Mouse (Mus musculus) intestine, embryonic 14.5 days (tissue): ENCODE data around the gene Rnf222. TPM values are rescaled to one million over a fixed set of nuclear protein-coding genes. Genes with fewer than 3 reads are reported as not detected.

Experiments used
- ATAC-seq: fragments of 200-750 bp; cut with Nextera tagmentation; replicated peaks from 2 replicates; pipeline ENCODE4 v1.8.0; 2017; ENCODE audit warnings: low read depth, moderate number of reproducible peaks, moderate TSS enrichment, moderate library complexity; ENCODE audit not compliant: low FRiP score, low TSS enrichment
- DNase-seq: peaks from one replicate; pipeline ENCODE4 v3.0.0-alpha.2; 2018; ENCODE audit warnings: low spot score
- H3K27ac ChIP-seq: fragments of 300-500 bp; sonication (generic); 2 replicates; pipeline ENCODE4 v1.5.1; 2014; ENCODE audit warnings: low read depth, mild to moderate bottlenecking, control low read depth
- H3K27me3 ChIP-seq: fragments of 300-500 bp; sonication (generic); replicated peaks from 2 replicates; pipeline ENCODE4 v1.6.1; 2014; ENCODE audit warnings: low read length, control low read depth; ENCODE audit not compliant: control insufficient read depth, insufficient read depth
- H3K36me3 ChIP-seq: fragments of 300-500 bp; sonication (generic); 2 replicates; pipeline ENCODE4 v1.6.1; 2014; ENCODE audit warnings: low read length, control low read depth; ENCODE audit not compliant: control insufficient read depth, insufficient read depth
- H3K4me1 ChIP-seq: fragments of 300-500 bp; sonication (generic); replicated peaks from 2 replicates; pipeline ENCODE4 v1.6.1; 2014; ENCODE audit warnings: low read length, control low read depth, mixed read lengths; ENCODE audit not compliant: control insufficient read depth, insufficient read depth
- H3K4me2 ChIP-seq: fragments of 300-500 bp; sonication (generic); 2 replicates; pipeline ENCODE4 v1.6.1; 2014; ENCODE audit warnings: low read length
- H3K4me3 ChIP-seq: fragments of 300-500 bp; sonication (generic); 2 replicates; pipeline ENCODE4 v1.5.1; 2014; ENCODE audit warnings: low read depth, low read length, control low read depth, mixed read lengths
- H3K9ac ChIP-seq: fragments of 300-500 bp; sonication (generic); 2 replicates; pipeline ENCODE4 v1.6.1; 2014; ENCODE audit warnings: mild to moderate bottlenecking, low read length
- H3K9me3 ChIP-seq: fragments of 300-500 bp; sonication (generic); 2 replicates; pipeline ENCODE4 v1.6.1; 2016; ENCODE audit warnings: low read length, control low read depth; ENCODE audit not compliant: control insufficient read depth
- WGBS: fragments of 180-500 bp; shearing (Covaris S2); extraction: QIAGEN DNeasy Blood & Tissue Kit; methylation state at CpG from one replicate; pipeline ENCODE4 v1.1.7; 2014; 5-methylcytosine and 5-hydroxymethylcytosine counted together
- polyA plus RNA-seq: library from polyadenylated mRNA; unstranded; fragments of >200 nt; fragmentation: Nextera tagmentation; extraction: Ambion mirVana; gene quantifications from 2 replicates; pipeline ENCODE4 v1.2.1, GENCODE M21; 2014

The Rnf222 gene
- polyA plus RNA-seq, 1 experiment from 2014 or later = 0.11 TPM

- no peak overlapping the region for H3K4me3 ChIP-seq
- WGBS = 21% methylated on average over 14 of the region's 14 CpGs
- no peak overlapping the region for H3K9ac ChIP-seq
- no peaks in the 10 kb centered on the region for H3K36me3 ChIP-seq
- ATAC-seq (no peak), DNase-seq (no peak)
- no peaks in the 10 kb centered on the region for H3K9me3 ChIP-seq
- H3K4me2 ChIP-seq = no peak overlapping the region
- H3K27ac ChIP-seq = no peak overlapping the region
- no peaks in the 10 kb centered on the region for H3K27me3 ChIP-seq
- no peaks in the 10 kb centered on the region for H3K4me1 ChIP-seq
Measured at GRCm38 (mm10) chr11:68882107-68882506, 6.2 kb upstream of the Rnf222 start.

- Histone ChIP-seq H3K9ac (no peak overlapping the region), H3K27me3 (no peaks in the 10 kb centered on the region), H3K9me3 (no peaks in the 10 kb centered on the region), H3K4me1 (no peaks in the 10 kb centered on the region), H3K36me3 (no peaks in the 10 kb centered on the region), H3K4me3 (no peak overlapping the region), H3K27ac (no peak overlapping the region), H3K4me2 (no peak overlapping the region)
- 78% methylated on average over 2 of the region's 2 CpGs for WGBS
- ATAC-seq = no peak
- no peak for DNase-seq
Measured at GRCm38 (mm10) chr11:68883843-68884242, 4.5 kb upstream of the Rnf222 start.

GRCm38 (mm10) chr11:68884368-68884767, 4.0 kb upstream of the Rnf222 start:
- H3K27ac ChIP-seq = no peak overlapping the region
- H3K4me1 ChIP-seq = no peaks in the 10 kb centered on the region
- no peaks in the 10 kb centered on the region for H3K27me3 ChIP-seq
- no peak overlapping the region for H3K4me2 ChIP-seq
- 69% methylated on average over 5 of the region's 5 CpGs for WGBS
- H3K9me3 ChIP-seq = no peaks in the 10 kb centered on the region
- DNase-seq = no peak
- no peak for ATAC-seq
- H3K4me3 ChIP-seq = no peak overlapping the region
- H3K36me3 ChIP-seq = no peaks in the 10 kb centered on the region
- no peak overlapping the region for H3K9ac ChIP-seq

GRCm38 (mm10) chr11:68886091-68886490, 2.3 kb upstream of the Rnf222 start:
- Histone ChIP-seq H3K36me3 (no peaks in the 10 kb centered on the region), H3K27me3 (no peaks in the 10 kb centered on the region), H3K27ac (no peak overlapping the region), H3K4me1 (no peaks in the 10 kb centered on the region), H3K9ac (no peak overlapping the region), H3K4me3 (no peak overlapping the region), H3K9me3 (no peaks in the 10 kb centered on the region), H3K4me2 (no peak overlapping the region)
- WGBS = 79% methylated on average over 5 of the region's 5 CpGs
- DNase-seq (no peak), ATAC-seq (no peak)

GRCm38 (mm10) chr11:68888653-68889052, 300 bp downstream of the Rnf222 start:
- no peaks in the 10 kb centered on the region for H3K4me1 ChIP-seq
- no peak overlapping the region for H3K9ac ChIP-seq
- H3K9me3 ChIP-seq = no peaks in the 10 kb centered on the region
- no peaks in the 10 kb centered on the region for H3K36me3 ChIP-seq
- 69% methylated on average over 2 of the region's 2 CpGs for WGBS
- DNase-seq = no peak
- ATAC-seq = no peak
- H3K4me2 ChIP-seq = no peak overlapping the region
- no peak overlapping the region for H3K4me3 ChIP-seq
- no peak overlapping the region for H3K27ac ChIP-seq
- no peaks in the 10 kb centered on the region for H3K27me3 ChIP-seq

GRCm38 (mm10) chr11:68890625-68891024, 2.3 kb downstream of the Rnf222 start:
- no peak overlapping the region for H3K27ac ChIP-seq
- no peaks in the 10 kb centered on the region for H3K27me3 ChIP-seq
- DNase-seq (no peak), ATAC-seq (no peak)
- H3K4me1 ChIP-seq = no peaks in the 10 kb centered on the region
- no peaks in the 10 kb centered on the region for H3K9me3 ChIP-seq
- WGBS = 40% methylated on average over 2 of the region's 2 CpGs
- H3K4me3 ChIP-seq = no peak overlapping the region
- H3K36me3 ChIP-seq = no peaks in the 10 kb centered on the region
- no peak overlapping the region for H3K9ac ChIP-seq
- H3K4me2 ChIP-seq = no peak overlapping the region

GRCm38 (mm10) chr11:68891823-68892222, 3.5 kb downstream of the Rnf222 start:
- Histone ChIP-seq H3K36me3 (no peaks in the 10 kb centered on the region), H3K27me3 (no peaks in the 10 kb centered on the region), H3K4me3 (no peak overlapping the region), H3K9ac (no peak overlapping the region), H3K4me2 (no peak overlapping the region), H3K27ac (no peak overlapping the region), H3K9me3 (no peaks in the 10 kb centered on the region), H3K4me1 (no peaks in the 10 kb centered on the region)
- DNase-seq (no peak), ATAC-seq (no peak)
- 73% methylated on average over 5 of the region's 5 CpGs for WGBS

GRCm38 (mm10) chr11:68892233-68892832, 4.0 kb downstream of the Rnf222 start:
- ATAC-seq (no peak), DNase-seq (no peak)
- Histone ChIP-seq H3K4me3 (no peak overlapping the region), H3K9ac (no peak overlapping the region), H3K36me3 (no peaks in the 10 kb centered on the region), H3K9me3 (no peaks in the 10 kb centered on the region), H3K27ac (no peak overlapping the region), H3K4me2 (no peak overlapping the region), H3K4me1 (no peaks in the 10 kb centered on the region), H3K27me3 (no peaks in the 10 kb centered on the region)
- 65% methylated on average over 15 of the region's 15 CpGs for WGBS

- ATAC-seq (no peak), DNase-seq (no peak)
- H3K27ac ChIP-seq = no peak overlapping the region
- H3K27me3 ChIP-seq = no peaks in the 10 kb centered on the region
- H3K9me3 ChIP-seq = no peaks in the 10 kb centered on the region
- no peaks in the 10 kb centered on the region for H3K36me3 ChIP-seq
- no peak overlapping the region for H3K4me2 ChIP-seq
- H3K4me3 ChIP-seq = no peak overlapping the region
- WGBS = 68% methylated on average over 12 of the region's 12 CpGs
- no peaks in the 10 kb centered on the region for H3K4me1 ChIP-seq
- no peak overlapping the region for H3K9ac ChIP-seq
Measured at GRCm38 (mm10) chr11:68893911-68894464, 5.6 kb downstream of the Rnf222 start.
